Mouse (Mus musculus) cortical plate, adult 2 months (tissue): ENCODE data around the gene Dnah6.

Source experiments
- CTCF ChIP-seq: fragments of 200-500 bp; IDR thresholded peaks from 2 replicates; pipeline ENCODE4 v1.5.1; 2011; ENCODE audit warnings: mild to moderate bottlenecking, control low read depth, low read length; ENCODE audit not compliant: insufficient read depth; ENCODE audit errors: extremely low read depth
- POLR2A ChIP-seq: fragments of 200-500 bp; IDR thresholded peaks from 2 replicates; pipeline ENCODE4 v1.6.1; 2011; ENCODE audit warnings: mild to moderate bottlenecking, low read length, control low read depth; ENCODE audit not compliant: insufficient read depth; ENCODE audit errors: extremely low read depth

DNA sequence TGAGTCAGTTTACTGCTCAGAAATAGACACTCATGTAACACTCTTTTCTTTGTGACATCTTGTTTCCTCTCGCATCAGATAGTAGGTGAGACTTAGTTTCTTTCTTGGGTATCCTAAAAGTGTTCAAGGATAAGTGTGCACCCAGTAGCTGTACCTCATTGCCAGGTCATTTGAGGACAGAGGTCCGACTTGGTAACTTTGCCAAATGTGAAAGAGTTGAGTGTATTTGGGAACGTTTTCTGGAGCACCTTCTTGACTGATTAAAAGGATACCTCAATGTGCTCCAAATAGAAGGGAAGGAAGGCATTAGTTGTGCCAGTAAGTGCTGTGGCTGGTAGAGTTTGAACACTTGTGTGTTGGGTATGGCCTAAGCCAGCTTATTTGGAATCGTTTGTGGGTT, 28.4 kb upstream of the Dnah6 start:
- TF ChIP-seq POLR2A (no peak), CTCF (no peak)
